Mouse (Mus musculus) frontal cortex, adult 2 months (tissue): ENCODE measurements around the gene Evpl. TPM values are rescaled to one million over a fixed set of nuclear protein-coding genes. Genes with fewer than 3 reads are reported as not detected.

Experiments used
- DNase-seq, 2 experiments: peaks; one replicate each; pipeline ENCODE4 v3.0.0; 2022; ENCODE audit warnings: low spot score in 1 of 2; ENCODE audit errors: extremely low spot score in 1 of 2
- polyA plus RNA-seq: library from polyadenylated mRNA; depleted of rRNA; stranded (reverse); fragments of >200 nt; gene quantifications from 2 replicates; pipeline ENCODE4 v1.2.3, GENCODE M21; 2012

Gene Evpl
- polyA plus RNA-seq, 1 experiment: 1.1 TPM

GRCm38 (mm10) chr11:116255982-116256675 is 18.3 kb upstream of the Evpl start:
- peak in 1 of 2 experiments; percentile 33 for DNase-seq

GRCm38 (mm10) chr11:116255090-116255981 is 17.5 kb upstream of the Evpl start:
- peak in 1 of 2 experiments; percentile 6 for DNase-seq

GRCm38 (mm10) chr11:116254627-116255026 is 16.8 kb upstream of the Evpl start:
- peak in 1 of 2 experiments; percentile 17 for DNase-seq

- DNase-seq: no peak
Observed at GRCm38 (mm10) chr11:116253076-116253600, 15.3 kb upstream of the Evpl start.

GRCm38 (mm10) chr11:116250898-116251297 is 13.0 kb upstream of the Evpl start:
- no peak for DNase-seq

GRCm38 (mm10) chr11:116247502-116248222 is 9.8 kb upstream of the Evpl start:
- no peak for DNase-seq

GRCm38 (mm10) chr11:116245616-116246015 is 7.7 kb upstream of the Evpl start:
- DNase-seq: no peak

GRCm38 (mm10) chr11:116244580-116244979 is 6.7 kb upstream of the Evpl start:
- no peak for DNase-seq

GRCm38 (mm10) chr11:116241744-116242235 is 3.9 kb upstream of the Evpl start:
- DNase-seq: no peak

- DNase-seq: no peak
Observed at GRCm38 (mm10) chr11:116239797-116240196, 1.9 kb upstream of the Evpl start.

- no peak for DNase-seq
Observed at GRCm38 (mm10) chr11:116234901-116235300, 3.0 kb downstream of the Evpl start.

GRCm38 (mm10) chr11:116232427-116232826 is 5.5 kb downstream of the Evpl start:
- no peak for DNase-seq

GRCm38 (mm10) chr11:116228699-116229098 is 9.2 kb downstream of the Evpl start:
- DNase-seq: no peak

GRCm38 (mm10) chr11:116226414-116226813 is 11.5 kb downstream of the Evpl start:
- peak; percentile 25 to 85 for DNase-seq

GRCm38 (mm10) chr11:116222740-116223059 is 15.2 kb downstream of the Evpl start:
- no peak for DNase-seq

GRCm38 (mm10) chr11:116221931-116222739 is 15.7 kb downstream of the Evpl start:
- no peak for DNase-seq

GRCm38 (mm10) chr11:116219885-116220284 is 18.0 kb downstream of the Evpl start:
- peak in 1 of 2 experiments; percentile 67 for DNase-seq

- peak; percentile 79 to 87 for DNase-seq
Observed at GRCm38 (mm10) chr11:116218737-116219400, 19.0 kb downstream of the Evpl start.

- no peak for DNase-seq
Observed at GRCm38 (mm10) chr11:116218263-116218662, 19.6 kb downstream of the Evpl start.
